Comparison of ENCODE assay signal across 8 mouse cellular contexts in the genomic region with DNA sequence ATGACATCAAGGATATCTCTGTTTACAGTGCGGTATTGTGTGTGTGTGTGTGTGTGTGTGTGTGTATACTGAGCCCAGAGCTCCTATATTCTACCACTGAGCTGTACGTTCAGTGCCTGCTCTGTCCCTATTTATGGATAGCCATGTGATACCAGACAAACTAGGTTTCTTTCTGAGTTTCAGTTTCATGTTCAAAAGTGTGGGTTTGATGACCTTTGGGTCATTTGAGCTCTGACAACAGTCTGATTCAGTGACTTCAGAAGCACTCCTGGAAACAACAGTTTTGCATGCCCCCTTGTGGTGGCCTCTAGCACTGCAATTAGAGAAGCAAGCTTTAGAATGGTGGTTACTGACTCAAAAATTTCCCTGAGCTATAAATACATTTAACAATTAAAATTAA. TPM values are rescaled to one million over a fixed set of nuclear protein-coding genes. Genes with fewer than 3 reads are reported as not detected.
DNase-seq lines count a peak whose midpoint lies in the region; ATAC-seq and TF ChIP-seq lines count a peak whose summit lies in the region.

No protein-coding gene starts in this region.

- H3K27ac ChIP-seq in kidney, embryonic 15.5 days = no peak overlapping the region
- peak overlapping the region; percentile 29 for H3K27ac ChIP-seq in brown adipose tissue, adult 24 weeks (replicated peaks; ENCODE audit: low read depth, low read length)
- no peak overlapping the region for H3K27ac ChIP-seq in forebrain, embryonic 11.5 days (ENCODE audit: low read depth, low read length)
- no peak overlapping the region for H3K27ac ChIP-seq in hindbrain, embryonic 14.5 days
- no peak overlapping the region for H3K27ac ChIP-seq in spleen, adult 2 months (ENCODE audit: insufficient read depth, low read length)

- peak; percentile 65; the same call in 1 of the 2 replicates for TF ChIP-seq CTCF in spleen, adult 2 months (IDR thresholded peaks at IDR 0.05; ENCODE audit: extremely low read depth, insufficient read depth, insufficient read length, insufficient replicate concordance)

- no peak overlapping the region for H3K4me2 ChIP-seq in kidney, embryonic 15.5 days
- no peak overlapping the region for H3K4me2 ChIP-seq in forebrain, embryonic 11.5 days (ENCODE audit: low read depth, low read length, severe bottlenecking)
- H3K4me2 ChIP-seq in hindbrain, embryonic 14.5 days (replicated peaks) = no peak overlapping the region

- no peak for ATAC-seq in kidney, embryonic 15.5 days (replicated peaks; ENCODE audit: low FRiP score)
- ATAC-seq in forebrain, embryonic 11.5 days (replicated peaks; ENCODE audit: low FRiP score) = peak; percentile 51; the same call in 1 of the 2 replicates
- ATAC-seq in hindbrain, embryonic 14.5 days (ENCODE audit: low FRiP score) = no peak
- ATAC-seq in megakaryocyte, adult 5-6 weeks (ENCODE audit: poor library complexity, severe bottlenecking) = peak; percentile 92

- TF ChIP-seq POLR2A in spleen, adult 2 months (IDR thresholded peaks at IDR 0.05; ENCODE audit: low read depth, low read length) = no peak

- no peaks in the 10 kb centered on the region for H3K36me3 ChIP-seq in kidney, embryonic 15.5 days
- no peaks in the 10 kb centered on the region for H3K36me3 ChIP-seq in forebrain, embryonic 11.5 days (ENCODE audit: control insufficient read depth, insufficient read depth, low read length)
- H3K36me3 ChIP-seq in hindbrain, embryonic 14.5 days (replicated peaks; ENCODE audit: control insufficient read depth, insufficient read depth) = no peaks in the 10 kb centered on the region
- H3K36me3 ChIP-seq in spleen, adult 2 months (ENCODE audit: control insufficient read depth, insufficient read depth, low read length) = no peaks in the 10 kb centered on the region

- 78% methylated on average over 2 of the region's 2 CpGs for WGBS in kidney, embryonic 15.5 days
- 92% methylated on average over 2 of the region's 2 CpGs for WGBS in forebrain, embryonic 11.5 days
- 93% methylated on average over 2 of the region's 2 CpGs for WGBS in hindbrain, embryonic 14.5 days
- WGBS in spleen, adult 2 months = 58% methylated on average over 2 of the region's 2 CpGs

- no peaks in the 10 kb centered on the region for H3K27me3 ChIP-seq in kidney, embryonic 15.5 days
- H3K27me3 ChIP-seq in forebrain, embryonic 11.5 days (ENCODE audit: control insufficient read depth, insufficient read depth, low read length) = no peaks in the 10 kb centered on the region
- H3K27me3 ChIP-seq in hindbrain, embryonic 14.5 days (ENCODE audit: control insufficient read depth, insufficient read depth, low read length) = no peaks in the 10 kb centered on the region
- H3K27me3 ChIP-seq in spleen, adult 2 months (ENCODE audit: control insufficient read depth, insufficient read depth, low read length) = no peaks in the 10 kb centered on the region

- H3K9me3 ChIP-seq in kidney, embryonic 15.5 days (replicated peaks) = no peaks in the 10 kb centered on the region
- H3K9me3 ChIP-seq in forebrain, embryonic 11.5 days (ENCODE audit: control insufficient read depth, low read length) = no peaks in the 10 kb centered on the region
- H3K9me3 ChIP-seq in hindbrain, embryonic 14.5 days (ENCODE audit: control insufficient read depth, low read length) = no peaks in the 10 kb centered on the region

- no peak overlapping the region for H3K9ac ChIP-seq in kidney, embryonic 15.5 days
- no peak overlapping the region for H3K9ac ChIP-seq in forebrain, embryonic 11.5 days (ENCODE audit: low read length)
- no peak overlapping the region for H3K9ac ChIP-seq in hindbrain, embryonic 14.5 days

- H3K4me1 ChIP-seq in kidney, embryonic 15.5 days = no peaks in the 10 kb centered on the region
- no peaks in the 10 kb centered on the region for H3K4me1 ChIP-seq in brown adipose tissue, adult 24 weeks (ENCODE audit: control insufficient read depth, insufficient read depth, insufficient read length, low read length)
- H3K4me1 ChIP-seq in forebrain, embryonic 11.5 days (replicated peaks; ENCODE audit: control insufficient read depth, insufficient read depth, low read length) = no peaks in the 10 kb centered on the region
- H3K4me1 ChIP-seq in hindbrain, embryonic 14.5 days (replicated peaks; ENCODE audit: control insufficient read depth, insufficient read depth, low read length) = no peaks in the 10 kb centered on the region
- peaks cover 4% of the 10 kb centered on the region; the same call in 1 of the 2 replicates for H3K4me1 ChIP-seq in spleen, adult 2 months (ENCODE audit: control insufficient read depth, insufficient read depth, insufficient read length)

- peak; percentile 54 for DNase-seq in kidney, adult 11 months
- DNase-seq in forebrain, embryonic 11.5 days (ENCODE audit: low spot score) = peak; percentile 77
- peak; percentile 87 for DNase-seq in hindbrain, embryonic 14.5 days (ENCODE audit: low spot score)
- DNase-seq in layer of hippocampus, postnatal 36 days = peak; percentile 56 to 71
- peak; percentile 65 to 78 for DNase-seq in spleen, adult 2 months (ENCODE audit: low read depth in 1 of 2, low spot score in 2 of 2)

- H3K4me3 ChIP-seq in kidney, embryonic 15.5 days (replicated peaks) = no peak overlapping the region
- H3K4me3 ChIP-seq in brown adipose tissue, adult 24 weeks (ENCODE audit: insufficient read depth, low read depth, low read length) = no peak overlapping the region
- H3K4me3 ChIP-seq in forebrain, embryonic 11.5 days (ENCODE audit: low read depth, low read length) = no peak overlapping the region
- H3K4me3 ChIP-seq in hindbrain, embryonic 14.5 days (replicated peaks; ENCODE audit: low read length) = no peak overlapping the region
- no peak overlapping the region for H3K4me3 ChIP-seq in spleen, adult 2 months (ENCODE audit: extremely low read depth, insufficient read depth, insufficient read length)

RNA-seq across cellular contexts. Expression of a gene that starts 50.9 kb away (rescaled TPM):
- polyA plus RNA-seq in kidney, embryonic 15.5 days (2015; fragmentation: Nextera tagmentation; extraction: Ambion mirVana) = 60.0 and 68.7 TPM in 2 replicates
- 29.1 and 31.9 TPM in 2 replicates for polyA plus RNA-seq in brown adipose tissue, adult 24 weeks (2012; ENCODE audit: insufficient read depth, insufficient read length, missing spikeins)
- 71.0 and 72.4 TPM in 2 replicates for polyA plus RNA-seq in forebrain, embryonic 11.5 days (2014; fragmentation: Nextera tagmentation; extraction: Ambion mirVana)
- 44.6 and 48.5 TPM in 2 replicates for polyA plus RNA-seq in hindbrain, embryonic 14.5 days (2014; fragmentation: Nextera tagmentation; extraction: Ambion mirVana)
- 10 to 100 TPM; 25.4 to 28.0 TPM for total RNA-seq in layer of hippocampus, postnatal 36 days (2021)
- 128 and 133 TPM in 2 replicates for total RNA-seq in megakaryocyte, adult 5-6 weeks (2015)
- 63.9 and 93.1 TPM in 2 replicates for total RNA-seq in megakaryocyte, adult 5-6 weeks (2017)
- 13.1 and 15.7 TPM in 2 replicates for polyA plus RNA-seq in spleen, adult 2 months (2012; rRNA removed)

RNA-seq across cellular contexts. Expression of a gene that starts 56.4 kb away (rescaled TPM):
- 5.5 and 5.9 TPM in 2 replicates for polyA plus RNA-seq in kidney, embryonic 15.5 days (2015; fragmentation: Nextera tagmentation; extraction: Ambion mirVana)
- 11.8 and 13.8 TPM in 2 replicates for polyA plus RNA-seq in brown adipose tissue, adult 24 weeks (2012; ENCODE audit: insufficient read depth, insufficient read length, missing spikeins)
- 12.3 and 13.3 TPM in 2 replicates for polyA plus RNA-seq in forebrain, embryonic 11.5 days (2014; fragmentation: Nextera tagmentation; extraction: Ambion mirVana)
- 18.5 and 19.9 TPM in 2 replicates for polyA plus RNA-seq in hindbrain, embryonic 14.5 days (2014; fragmentation: Nextera tagmentation; extraction: Ambion mirVana)
- 100 to 1,000 TPM; 201 to 229 TPM for total RNA-seq in layer of hippocampus, postnatal 36 days (2021)
- total RNA-seq in megakaryocyte, adult 5-6 weeks (2015) = 17.8 and 18.8 TPM in 2 replicates
- total RNA-seq in megakaryocyte, adult 5-6 weeks (2017) = 20.5 and 26.8 TPM in 2 replicates
- polyA plus RNA-seq in spleen, adult 2 months (2012; rRNA removed) = 0.86 and 2.0 TPM in 2 replicates

Comparison
In these comparisons a context has a peak if more than half of its experiments do, and no peak if none do; other contexts are left out.
1. ATAC-seq: peak in forebrain, embryonic 11.5 days (single experiment) and megakaryocyte, adult 5-6 weeks (single experiment); none in kidney, embryonic 15.5 days (single experiment) and hindbrain, embryonic 14.5 days (single experiment).
2. Peak in every context shown above with its lines, with median percentiles within 50 percentile points of each other: DNase-seq.